Mouse (Mus musculus): ENCODE data around the gene Fam208b. TPM values are rescaled to one million over a fixed set of nuclear protein-coding genes. Genes with fewer than 3 reads are reported as not detected.
"Not testable (repeated sequence)": the region's sequence is repeated elsewhere in the genome, so short reads cannot be mapped to it uniquely, and the experiment has no call there.

Gene Fam208b
- total and polyA plus RNA-seq, 2 experiments from 2014 or later = 4.4 to 9.8 TPM

DNA sequence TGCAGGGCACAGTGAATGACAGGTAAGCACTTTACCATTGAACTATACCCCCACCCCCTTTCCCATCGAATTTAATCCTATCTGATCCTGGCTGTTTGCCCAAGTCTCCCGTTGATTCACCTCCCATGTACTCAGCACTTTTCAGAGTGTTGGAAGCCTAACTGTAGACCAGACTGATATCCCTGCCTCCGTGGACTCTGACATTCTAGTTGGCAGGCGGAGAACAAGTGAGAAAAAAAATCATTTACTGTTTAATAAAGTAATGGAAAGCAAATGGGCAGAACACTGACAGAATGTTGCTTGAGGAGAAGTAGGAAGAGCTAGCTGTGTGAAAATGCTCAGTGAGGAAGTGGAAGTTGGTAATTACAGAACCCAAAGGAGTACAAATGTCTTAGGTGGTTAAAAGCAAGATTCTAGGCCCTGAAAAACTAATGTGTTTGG, 85.3 kb downstream of the Fam208b start:
- Histone ChIP-seq H3K27me3 (ENCODE audit: control insufficient read depth, insufficient read depth, low read length) (no peaks in the 10 kb centered on the region), H3K9me3 (replicated peaks; ENCODE audit: control insufficient read depth, low read length) (no peaks in the 10 kb centered on the region), H3K4me1 (ENCODE audit: control insufficient read depth, insufficient read depth) (peaks cover 4% of the 10 kb centered on the region; the same call in 1 of the 2 replicates), H3K36me3 (replicated peaks; ENCODE audit: control insufficient read depth, insufficient read depth, low read length) (no peaks in the 10 kb centered on the region), H3K4me2 (ENCODE audit: low read depth, low read length) (no peak overlapping the region), H3K27ac (ENCODE audit: low read depth) (no peak overlapping the region), H3K9ac (replicated peaks; ENCODE audit: low read depth, low read length) (no peak overlapping the region), H3K4me3 (ENCODE audit: low read depth, low read length) (no peak overlapping the region)
- ATAC-seq (ENCODE audit: insufficient read depth, low read depth) (no peak), DNase-seq (ENCODE audit: low spot score) (no peak)
- WGBS = 36% methylated on average over 4 of the region's 4 CpGs
- TF ChIP-seq EP300 (IDR thresholded peaks at IDR 0.05; ENCODE audit: low read depth) = no peak
- no peak for TF ChIP-seq CTCF (IDR thresholded peaks at IDR 0.05; ENCODE audit: low read depth)

DNA sequence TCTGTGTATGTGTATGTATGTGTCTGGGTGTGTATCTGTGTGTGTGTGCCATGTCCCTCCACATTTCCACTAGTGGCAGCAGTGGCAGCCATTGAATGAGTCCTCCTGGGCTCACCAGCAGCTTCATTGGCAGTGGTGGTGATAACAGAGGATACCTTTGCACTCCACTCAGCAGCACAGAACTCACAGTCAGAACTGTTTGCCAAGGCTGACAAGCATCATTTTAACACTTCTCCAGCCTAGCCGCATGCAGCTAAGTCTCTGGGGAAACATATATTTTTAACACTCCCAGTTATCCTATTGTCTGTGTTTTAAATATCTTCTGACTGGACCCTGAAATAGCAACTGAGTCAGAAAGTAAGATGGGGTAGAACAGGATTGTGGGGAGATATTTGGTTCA, 87.0 kb downstream of the Fam208b start:
- H3K4me2 ChIP-seq (ENCODE audit: low read depth, low read length) = no peak overlapping the region
- DNase-seq (ENCODE audit: low spot score) (no peak), ATAC-seq (ENCODE audit: insufficient read depth, low read depth) (0 out of 2 replicates have a peak, but pooled peaks have one; percentile 37)
- no peak overlapping the region for H3K9ac ChIP-seq (replicated peaks; ENCODE audit: low read depth, low read length)
- H3K36me3 ChIP-seq (replicated peaks; ENCODE audit: control insufficient read depth, insufficient read depth, low read length) = no peaks in the 10 kb centered on the region
- H3K27me3 ChIP-seq (ENCODE audit: control insufficient read depth, insufficient read depth, low read length) = no peaks in the 10 kb centered on the region
- H3K9me3 ChIP-seq (replicated peaks; ENCODE audit: control insufficient read depth, low read length) = no peaks in the 10 kb centered on the region
- no peak overlapping the region for H3K4me3 ChIP-seq (ENCODE audit: low read depth, low read length)
- WGBS = 20% methylated on average over 1 of the region's 1 CpGs
- peaks cover 4% of the 10 kb centered on the region; the same call in 1 of the 2 replicates for H3K4me1 ChIP-seq (ENCODE audit: control insufficient read depth, insufficient read depth)
- TF ChIP-seq CTCF (IDR thresholded peaks at IDR 0.05; ENCODE audit: low read depth) (no peak), EP300 (IDR thresholded peaks at IDR 0.05; ENCODE audit: low read depth) (no peak)
- no peak overlapping the region for H3K27ac ChIP-seq (ENCODE audit: low read depth)

DNA sequence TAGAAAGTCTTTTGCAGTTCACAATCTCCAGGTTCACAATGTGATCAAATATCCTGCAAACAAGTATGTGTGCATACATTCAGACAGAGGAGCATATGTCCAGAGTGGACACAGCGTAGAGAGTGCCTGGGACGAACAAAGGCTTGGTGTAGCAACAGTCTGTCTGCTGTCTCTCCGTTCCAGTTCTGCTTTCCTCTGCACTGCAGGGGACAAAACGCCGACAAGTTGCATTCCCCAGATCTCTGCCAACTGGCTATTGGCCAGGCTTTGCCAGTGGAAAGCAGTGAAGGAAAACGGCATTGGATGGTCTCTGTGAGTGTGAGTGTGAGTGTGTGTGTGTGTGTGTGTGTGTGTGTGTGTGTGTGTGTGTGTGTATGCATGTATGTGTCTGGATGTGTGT, 87.4 kb downstream of the Fam208b start:
- H3K27me3 ChIP-seq (ENCODE audit: control insufficient read depth, insufficient read depth, low read length) = no peaks in the 10 kb centered on the region
- H3K4me3 ChIP-seq (ENCODE audit: low read depth, low read length) = no peak overlapping the region
- H3K4me2 ChIP-seq (ENCODE audit: low read depth, low read length) = peak overlapping the region; percentile 16; the same call in 1 of the 2 replicates
- no peak for TF ChIP-seq EP300 (IDR thresholded peaks at IDR 0.05; ENCODE audit: low read depth)
- TF ChIP-seq CTCF (IDR thresholded peaks at IDR 0.05; ENCODE audit: low read depth) = no peak
- no peaks in the 10 kb centered on the region for H3K36me3 ChIP-seq (replicated peaks; ENCODE audit: control insufficient read depth, insufficient read depth, low read length)
- no peak overlapping the region for H3K9ac ChIP-seq (replicated peaks; ENCODE audit: low read depth, low read length)
- peak; percentile 60 for DNase-seq (ENCODE audit: low spot score)
- ATAC-seq (ENCODE audit: insufficient read depth, low read depth) = peak; percentile 79
- H3K9me3 ChIP-seq (replicated peaks; ENCODE audit: control insufficient read depth, low read length) = no peaks in the 10 kb centered on the region
- H3K27ac ChIP-seq (ENCODE audit: low read depth) = 0 out of 2 replicates have a peak overlapping the region, but pooled peaks have one; percentile 9
- peaks cover 4% of the 10 kb centered on the region; the same call in 1 of the 2 replicates for H3K4me1 ChIP-seq (ENCODE audit: control insufficient read depth, insufficient read depth)
- 12% methylated on average over 6 of the region's 6 CpGs for WGBS

DNA sequence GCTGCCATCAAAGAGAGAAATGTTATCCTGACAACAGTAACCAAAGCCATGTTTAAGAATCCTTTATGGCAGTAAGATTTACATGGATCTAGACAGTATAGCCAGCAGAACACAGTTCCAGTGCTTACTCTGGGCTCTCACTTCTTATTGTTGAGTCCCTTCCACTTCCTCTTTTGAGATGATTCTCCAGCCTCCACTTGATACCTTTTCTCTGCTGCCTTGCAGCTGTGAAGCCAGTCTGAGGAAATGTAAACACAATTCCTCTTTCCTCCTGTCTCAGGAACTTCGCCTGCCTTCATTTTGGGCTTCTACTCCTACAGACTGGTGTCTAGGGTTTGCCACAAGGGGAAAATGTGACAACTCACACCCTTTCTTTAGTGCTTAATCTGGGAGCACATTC, 90.9 kb downstream of the Fam208b start:
- not testable (repeated sequence) for H3K9me3 ChIP-seq (replicated peaks; ENCODE audit: control insufficient read depth, low read length); DNase-seq (ENCODE audit: low spot score); H3K27me3 ChIP-seq (ENCODE audit: control insufficient read depth, insufficient read depth, low read length); H3K36me3 ChIP-seq (replicated peaks; ENCODE audit: control insufficient read depth, insufficient read depth, low read length); H3K9ac ChIP-seq (replicated peaks; ENCODE audit: low read depth, low read length); H3K4me2 ChIP-seq (ENCODE audit: low read depth, low read length); ATAC-seq (ENCODE audit: insufficient read depth, low read depth); H3K4me3 ChIP-seq (ENCODE audit: low read depth, low read length); H3K27ac ChIP-seq (ENCODE audit: low read depth); H3K4me1 ChIP-seq (ENCODE audit: control insufficient read depth, insufficient read depth)
- 25% methylated on average over 1 of the region's 1 CpGs for WGBS

DNA sequence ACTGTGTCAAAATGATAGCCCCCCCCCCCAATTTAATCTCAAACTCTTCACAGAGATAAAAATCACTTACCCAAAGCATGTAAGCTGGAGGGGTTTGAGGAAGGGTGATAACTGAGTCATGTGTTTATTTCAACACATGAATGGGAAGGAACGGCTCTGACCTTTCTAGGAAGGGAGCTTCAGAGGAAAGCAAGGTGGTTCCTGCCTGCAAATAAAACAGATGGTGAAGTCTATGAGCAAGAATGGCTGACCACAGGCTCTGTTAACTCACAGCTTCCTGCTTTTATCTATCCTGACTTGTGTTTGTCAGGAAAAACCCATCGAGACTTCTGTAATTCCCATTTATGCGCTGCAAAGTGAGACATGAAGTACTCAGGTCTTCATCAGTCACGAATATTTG, 91.6 kb downstream of the Fam208b start:
- not testable (repeated sequence) for H3K4me3 ChIP-seq (ENCODE audit: low read depth, low read length); H3K9me3 ChIP-seq (replicated peaks; ENCODE audit: control insufficient read depth, low read length); ATAC-seq (ENCODE audit: insufficient read depth, low read depth); H3K9ac ChIP-seq (replicated peaks; ENCODE audit: low read depth, low read length); H3K4me1 ChIP-seq (ENCODE audit: control insufficient read depth, insufficient read depth); H3K27ac ChIP-seq (ENCODE audit: low read depth); H3K27me3 ChIP-seq (ENCODE audit: control insufficient read depth, insufficient read depth, low read length); H3K36me3 ChIP-seq (replicated peaks; ENCODE audit: control insufficient read depth, insufficient read depth, low read length); DNase-seq (ENCODE audit: low spot score); H3K4me2 ChIP-seq (ENCODE audit: low read depth, low read length)
- WGBS = 32% methylated on average over 4 of the region's 4 CpGs

Other genes with a start within 250 kb of the Fam208b start
- 152 and 170 TPM in 2 replicates for gene Gdi2, start 73.0 kb downstream of the Fam208b start, total RNA-seq (2014; rRNA removed; ENCODE audit: low replicate concordance)
- 268 and 285 TPM in 2 replicates for gene Gdi2, start 73.0 kb downstream of the Fam208b start, polyA plus RNA-seq (2015; fragmentation: Nextera tagmentation; extraction: Ambion mirVana)
- 2.2 and 3.2 TPM in 2 replicates for gene Asb13, start 22.9 kb upstream of the Fam208b start, total RNA-seq (2014; rRNA removed; ENCODE audit: low replicate concordance)
- gene Asb13, start 22.9 kb upstream of the Fam208b start, polyA plus RNA-seq (2015; fragmentation: Nextera tagmentation; extraction: Ambion mirVana) = 4.3 TPM in 2 replicates
- not detected in 2 replicates for gene Calml3, start 193.2 kb upstream of the Fam208b start, total RNA-seq (2014; rRNA removed; ENCODE audit: low replicate concordance)
- not detected in 2 replicates for gene Calml3, start 193.2 kb upstream of the Fam208b start, polyA plus RNA-seq (2015; fragmentation: Nextera tagmentation; extraction: Ambion mirVana)
- not detected in 2 replicates for gene Calm4, start 226.6 kb upstream of the Fam208b start, total RNA-seq (2014; rRNA removed; ENCODE audit: low replicate concordance)
- gene Calm4, start 226.6 kb upstream of the Fam208b start, polyA plus RNA-seq (2015; fragmentation: Nextera tagmentation; extraction: Ambion mirVana) = not detected in 2 replicates
- gene Calm5, start 243.1 kb upstream of the Fam208b start, total RNA-seq (2014; rRNA removed; ENCODE audit: low replicate concordance) = not detected in 2 replicates
- not detected in 2 replicates for gene Calm5, start 243.1 kb upstream of the Fam208b start, polyA plus RNA-seq (2015; fragmentation: Nextera tagmentation; extraction: Ambion mirVana)